Mouse (Mus musculus): ENCODE data around the gene Park7. TPM values are rescaled to one million over a fixed set of nuclear protein-coding genes. Genes with fewer than 3 reads are reported as not detected.
A peak's percentile ranks its signal among the peaks of the same experiment; 100 is the strongest.

The Park7 gene
- polyA plus RNA-seq, 1 experiment from 2014 or later = 398 TPM

- no peak overlapping the region for H3K9ac ChIP-seq (ENCODE audit: low read depth, low read length)
- H3K4me2 ChIP-seq (replicated peaks; ENCODE audit: low read depth, low read length) = no peak overlapping the region
- WGBS = 32% methylated on average over 9 of the region's 9 CpGs
- peaks cover 21% of the 10 kb centered on the region; the same call in 1 of the 2 replicates for H3K4me1 ChIP-seq (ENCODE audit: control insufficient read depth, insufficient read depth, low read length)
- no peaks in the 10 kb centered on the region for H3K9me3 ChIP-seq (ENCODE audit: control insufficient read depth, low read length)
- peak overlapping the region; percentile 4; the same call in 1 of the 2 replicates for H3K27ac ChIP-seq (ENCODE audit: low read depth, low read length)
- ATAC-seq (ENCODE audit: low FRiP score, low TSS enrichment) = 0 out of 2 replicates have a peak, but pooled peaks have one; percentile 10
- peaks cover 12% of the 10 kb centered on the region; the same call in 1 of the 2 replicates for H3K36me3 ChIP-seq (ENCODE audit: control insufficient read depth, insufficient read depth, low read length)
- H3K27me3 ChIP-seq (ENCODE audit: control insufficient read depth, insufficient read depth, low read length) = no peaks in the 10 kb centered on the region
- H3K4me3 ChIP-seq (ENCODE audit: low read length) = no peak overlapping the region
Observed at GRCm38 (mm10) chr4:150872139-150872651, 42.0 kb downstream of the Park7 start.

DNA sequence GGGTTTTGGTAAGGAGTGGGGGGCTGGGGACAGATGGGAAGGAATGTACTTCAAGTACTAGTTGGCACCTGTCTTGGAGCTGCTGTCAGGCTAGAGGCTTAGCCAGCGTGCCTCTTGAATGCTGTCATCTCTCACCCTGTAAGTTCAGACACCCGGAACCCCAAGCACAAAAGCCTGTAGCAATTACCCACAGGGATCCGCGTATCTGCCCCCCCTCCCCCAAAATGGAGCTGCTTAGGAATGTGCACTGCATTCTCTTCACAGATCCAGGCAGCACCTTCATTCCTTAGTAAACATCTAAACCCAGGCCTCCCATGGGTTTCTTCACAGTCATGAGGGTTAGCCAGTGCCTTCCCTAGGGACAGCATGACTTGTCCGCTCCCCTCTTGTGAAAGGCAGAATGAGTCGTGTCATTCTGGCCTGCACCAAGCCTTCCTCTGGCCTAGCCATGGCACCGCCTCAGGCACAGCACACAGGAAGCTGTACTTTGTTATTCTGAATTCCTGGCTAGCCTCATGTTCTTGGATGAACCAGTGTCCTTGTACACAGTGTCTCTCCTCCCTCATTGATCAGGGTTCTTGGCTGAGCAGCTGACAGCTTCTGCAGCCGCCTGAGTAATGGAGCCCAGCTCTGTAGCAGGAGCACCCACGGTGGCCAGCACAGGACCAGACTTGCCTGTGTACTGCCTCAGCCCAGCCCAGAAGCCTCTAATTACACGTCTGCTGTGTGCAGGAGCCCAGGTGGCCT, 42.7 kb downstream of the Park7 start:
- ATAC-seq (ENCODE audit: low FRiP score, low TSS enrichment) = peak; percentile 73
- Histone ChIP-seq H3K36me3 (ENCODE audit: control insufficient read depth, insufficient read depth, low read length) (peaks cover 18% of the 10 kb centered on the region; the same call in 1 of the 2 replicates), H3K4me2 (replicated peaks; ENCODE audit: low read depth, low read length) (no peak overlapping the region), H3K9ac (ENCODE audit: low read depth, low read length) (no peak overlapping the region), H3K4me3 (ENCODE audit: low read length) (no peak overlapping the region), H3K27ac (ENCODE audit: low read depth, low read length) (peak overlapping the region; percentile 4; the same call in 1 of the 2 replicates), H3K4me1 (ENCODE audit: control insufficient read depth, insufficient read depth, low read length) (peaks cover 21% of the 10 kb centered on the region; the same call in 1 of the 2 replicates), H3K9me3 (ENCODE audit: control insufficient read depth, low read length) (no peaks in the 10 kb centered on the region), H3K27me3 (ENCODE audit: control insufficient read depth, insufficient read depth, low read length) (no peaks in the 10 kb centered on the region)
- WGBS = 41% methylated on average over 10 of the region's 10 CpGs

- Histone ChIP-seq H3K9me3 (ENCODE audit: control insufficient read depth, low read length) (no peaks in the 10 kb centered on the region), H3K27me3 (ENCODE audit: control insufficient read depth, insufficient read depth, low read length) (no peaks in the 10 kb centered on the region), H3K4me3 (ENCODE audit: low read length) (no peak overlapping the region), H3K9ac (ENCODE audit: low read depth, low read length) (no peak overlapping the region), H3K4me2 (replicated peaks; ENCODE audit: low read depth, low read length) (no peak overlapping the region), H3K27ac (ENCODE audit: low read depth, low read length) (no peak overlapping the region), H3K4me1 (ENCODE audit: control insufficient read depth, insufficient read depth, low read length) (peaks cover 21% of the 10 kb centered on the region; the same call in 1 of the 2 replicates), H3K36me3 (ENCODE audit: control insufficient read depth, insufficient read depth, low read length) (peaks cover 24% of the 10 kb centered on the region; the same call in 1 of the 2 replicates)
- ATAC-seq (ENCODE audit: low FRiP score, low TSS enrichment) = no peak
- WGBS = 87% methylated on average over 13 of the region's 13 CpGs
Observed at GRCm38 (mm10) chr4:150870963-150871391, 43.3 kb downstream of the Park7 start.

GRCm38 (mm10) chr4:150869276-150870197, 44.7 kb downstream of the Park7 start:
- Histone ChIP-seq H3K9me3 (ENCODE audit: control insufficient read depth, low read length) (no peaks in the 10 kb centered on the region), H3K36me3 (ENCODE audit: control insufficient read depth, insufficient read depth, low read length) (peaks cover 30% of the 10 kb centered on the region; the same call in 1 of the 2 replicates), H3K27me3 (ENCODE audit: control insufficient read depth, insufficient read depth, low read length) (no peaks in the 10 kb centered on the region), H3K9ac (ENCODE audit: low read depth, low read length) (no peak overlapping the region), H3K27ac (ENCODE audit: low read depth, low read length) (0 out of 2 replicates have a peak overlapping the region, but pooled peaks have one; percentile 2), H3K4me3 (ENCODE audit: low read length) (no peak overlapping the region), H3K4me2 (replicated peaks; ENCODE audit: low read depth, low read length) (no peak overlapping the region), H3K4me1 (ENCODE audit: control insufficient read depth, insufficient read depth, low read length) (peaks cover 21% of the 10 kb centered on the region; the same call in 1 of the 2 replicates)
- ATAC-seq (ENCODE audit: low FRiP score, low TSS enrichment) = no peak
- WGBS = 49% methylated on average over 17 of the region's 17 CpGs

DNA sequence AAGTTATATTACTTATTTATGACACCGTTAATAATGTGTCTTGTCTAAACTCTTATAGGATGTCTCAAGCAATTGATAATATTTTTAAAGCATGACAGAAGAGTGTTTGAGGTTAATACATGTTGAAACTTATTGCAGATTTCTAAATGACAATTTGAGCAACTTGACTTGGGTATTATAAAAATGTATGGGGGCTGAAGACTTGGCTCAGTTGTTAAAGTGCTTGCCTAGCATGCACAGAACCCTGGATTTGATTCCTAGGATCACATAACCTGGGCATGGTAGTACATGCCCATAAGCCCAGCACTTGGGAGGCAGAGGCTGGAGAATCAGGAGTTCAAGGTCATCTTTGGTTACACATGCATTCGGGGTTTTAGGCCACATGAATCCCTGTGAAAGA, 45.4 kb downstream of the Park7 start:
- H3K4me3 ChIP-seq (ENCODE audit: low read length) = no peak overlapping the region
- H3K9me3 ChIP-seq (ENCODE audit: control insufficient read depth, low read length) = no peaks in the 10 kb centered on the region
- no peaks in the 10 kb centered on the region for H3K27me3 ChIP-seq (ENCODE audit: control insufficient read depth, insufficient read depth, low read length)
- ATAC-seq (ENCODE audit: low FRiP score, low TSS enrichment) = no peak
- H3K36me3 ChIP-seq (ENCODE audit: control insufficient read depth, insufficient read depth, low read length) = peaks cover 30% of the 10 kb centered on the region; the same call in 1 of the 2 replicates
- WGBS = 78% methylated on average over 2 of the region's 2 CpGs
- H3K4me1 ChIP-seq (ENCODE audit: control insufficient read depth, insufficient read depth, low read length) = peaks cover 21% of the 10 kb centered on the region; the same call in 1 of the 2 replicates
- no peak overlapping the region for H3K27ac ChIP-seq (ENCODE audit: low read depth, low read length)
- H3K9ac ChIP-seq (ENCODE audit: low read depth, low read length) = no peak overlapping the region
- H3K4me2 ChIP-seq (replicated peaks; ENCODE audit: low read depth, low read length) = no peak overlapping the region

DNA sequence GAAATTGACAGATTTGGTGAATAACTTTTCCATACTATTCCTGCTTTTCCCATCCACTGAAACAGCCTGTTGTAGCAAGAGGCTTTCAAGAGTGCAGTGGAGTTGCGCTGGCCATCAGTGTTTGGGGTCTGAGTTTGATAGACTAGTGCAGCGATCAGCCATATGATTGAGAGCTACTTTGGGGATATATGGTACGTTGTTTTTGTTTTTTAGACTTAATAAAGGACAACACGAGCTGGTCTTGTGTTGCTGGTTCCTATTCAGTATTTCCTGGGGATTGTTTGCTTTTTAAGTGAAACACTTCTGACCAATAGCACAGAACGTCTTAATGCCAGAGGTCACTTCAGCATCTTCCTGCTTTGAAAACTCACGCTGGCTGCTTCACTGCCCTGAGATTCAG, 46.1 kb downstream of the Park7 start:
- no peak for ATAC-seq (ENCODE audit: low FRiP score, low TSS enrichment)
- Histone ChIP-seq H3K36me3 (ENCODE audit: control insufficient read depth, insufficient read depth, low read length) (peaks cover 30% of the 10 kb centered on the region; the same call in 1 of the 2 replicates), H3K9ac (ENCODE audit: low read depth, low read length) (no peak overlapping the region), H3K27me3 (ENCODE audit: control insufficient read depth, insufficient read depth, low read length) (no peaks in the 10 kb centered on the region), H3K9me3 (ENCODE audit: control insufficient read depth, low read length) (no peaks in the 10 kb centered on the region), H3K4me1 (ENCODE audit: control insufficient read depth, insufficient read depth, low read length) (peaks cover 21% of the 10 kb centered on the region; the same call in 1 of the 2 replicates), H3K4me3 (ENCODE audit: low read length) (no peak overlapping the region), H3K4me2 (replicated peaks; ENCODE audit: low read depth, low read length) (no peak overlapping the region), H3K27ac (ENCODE audit: low read depth, low read length) (no peak overlapping the region)
- WGBS = 76% methylated on average over 6 of the region's 6 CpGs

GRCm38 (mm10) chr4:150866494-150866893, 47.7 kb downstream of the Park7 start:
- H3K9ac ChIP-seq (ENCODE audit: low read depth, low read length) = no peak overlapping the region
- H3K9me3 ChIP-seq (ENCODE audit: control insufficient read depth, low read length) = no peaks in the 10 kb centered on the region
- H3K4me3 ChIP-seq (ENCODE audit: low read length) = no peak overlapping the region
- ATAC-seq (ENCODE audit: low FRiP score, low TSS enrichment) = no peak
- no peaks in the 10 kb centered on the region for H3K27me3 ChIP-seq (ENCODE audit: control insufficient read depth, insufficient read depth, low read length)
- no peak overlapping the region for H3K27ac ChIP-seq (ENCODE audit: low read depth, low read length)
- 90% methylated on average over 12 of the region's 12 CpGs for WGBS
- peaks cover 11% of the 10 kb centered on the region; the same call in 1 of the 2 replicates for H3K4me1 ChIP-seq (ENCODE audit: control insufficient read depth, insufficient read depth, low read length)
- H3K36me3 ChIP-seq (ENCODE audit: control insufficient read depth, insufficient read depth, low read length) = peaks cover 30% of the 10 kb centered on the region; the same call in 1 of the 2 replicates
- no peak overlapping the region for H3K4me2 ChIP-seq (replicated peaks; ENCODE audit: low read depth, low read length)

- no peaks in the 10 kb centered on the region for H3K9me3 ChIP-seq (ENCODE audit: control insufficient read depth, low read length)
- ATAC-seq (ENCODE audit: low FRiP score, low TSS enrichment) = no peak
Observed at GRCm38 (mm10) chr4:150866069-150866468, 48.2 kb downstream of the Park7 start.

More at GRCm38 (mm10) chr4:150866069-150866468, 48.2 kb downstream of the Park7 start:
- 89% methylated on average over 11 of the region's 11 CpGs for WGBS
- H3K4me2 ChIP-seq (replicated peaks; ENCODE audit: low read depth, low read length) = no peak overlapping the region
- peaks cover 30% of the 10 kb centered on the region; the same call in 1 of the 2 replicates for H3K36me3 ChIP-seq (ENCODE audit: control insufficient read depth, insufficient read depth, low read length)
- H3K9ac ChIP-seq (ENCODE audit: low read depth, low read length) = no peak overlapping the region
- H3K27me3 ChIP-seq (ENCODE audit: control insufficient read depth, insufficient read depth, low read length) = no peaks in the 10 kb centered on the region
- H3K4me1 ChIP-seq (ENCODE audit: control insufficient read depth, insufficient read depth, low read length) = peaks cover 8% of the 10 kb centered on the region; the same call in 1 of the 2 replicates
- no peak overlapping the region for H3K27ac ChIP-seq (ENCODE audit: low read depth, low read length)
- H3K4me3 ChIP-seq (ENCODE audit: low read length) = no peak overlapping the region
